In genomic region chr10:86342151-86342550, GRCm38 (mm10) we compare ENCODE assay signal across 14 mouse cellular contexts. TPM values are rescaled to one million over a fixed set of nuclear protein-coding genes. Genes with fewer than 3 reads are reported as not detected.
DNase-seq lines count a peak whose midpoint lies in the region; ATAC-seq and TF ChIP-seq lines count a peak whose summit lies in the region.
"Had no signal": no experiment of that assay in that cellular context is flagged by ENCODE, and none has a peak within 500 bp of the region (broad histone marks: within the 10 kb centered on the region; RNA-seq: fewer than 3 reads in every experiment).

No protein-coding gene starts in this region.

- H3K36me3 ChIP-seq in heart, postnatal 0 days (replicated peaks; ENCODE audit: control insufficient read depth, insufficient read depth, low read length): peaks cover 49% of the 10 kb centered on the region
- H3K36me3 ChIP-seq in lung, postnatal 0 days (ENCODE audit: insufficient read depth, low read length): peaks cover 16% of the 10 kb centered on the region; the same call in 1 of the 2 replicates
- peaks cover 53% of the 10 kb centered on the region for H3K36me3 ChIP-seq in limb, embryonic 12.5 days
- H3K36me3 ChIP-seq in liver, postnatal 0 days (replicated peaks; ENCODE audit: insufficient read depth, low read length): no peaks in the 10 kb centered on the region

- 85% methylated on average over 4 of the region's 4 CpGs for WGBS in heart, postnatal 0 days
- WGBS in lung, postnatal 0 days: 76% methylated on average over 4 of the region's 4 CpGs
- 73% methylated on average over 4 of the region's 4 CpGs for WGBS in limb, embryonic 12.5 days
- 73% methylated on average over 4 of the region's 4 CpGs for WGBS in liver, postnatal 0 days (ENCODE audit: insufficient replicate concordance)

- no peak for TF ChIP-seq EP300 in heart, postnatal 0 days (IDR thresholded peaks at IDR 0.05; ENCODE audit: low read depth)
- no peak; the same call in 1 of the 2 replicates for TF ChIP-seq EP300 in lung, postnatal 0 days (IDR thresholded peaks at IDR 0.05)
- TF ChIP-seq EP300 in liver, postnatal 0 days (IDR thresholded peaks at IDR 0.05; ENCODE audit: low read depth): no peak

- TF ChIP-seq CTCF in heart, postnatal 0 days (IDR thresholded peaks at IDR 0.05; ENCODE audit: low read depth): no peak
- no peak for TF ChIP-seq CTCF in lung, postnatal 0 days (IDR thresholded peaks at IDR 0.05)
- no peak for TF ChIP-seq CTCF in liver, postnatal 0 days (IDR thresholded peaks at IDR 0.05; ENCODE audit: low read depth)

- no peak overlapping the region for H3K4me2 ChIP-seq in heart, postnatal 0 days (ENCODE audit: low read depth, low read length)
- H3K4me2 ChIP-seq in lung, postnatal 0 days (replicated peaks; ENCODE audit: low read depth, low read length): no peak overlapping the region
- H3K4me2 ChIP-seq in limb, embryonic 12.5 days: no peak overlapping the region
- H3K4me2 ChIP-seq in liver, postnatal 0 days (ENCODE audit: low read depth, low read length): no peak overlapping the region
- H3K4me2 ChIP-seq: kidney, embryonic 15.5 days; limb, embryonic 13.5 days; lung, embryonic 15.5 days; neural tube, embryonic 13.5 days had no signal

- H3K4me3 ChIP-seq in heart, postnatal 0 days (ENCODE audit: low read depth, low read length): no peak overlapping the region
- H3K4me3 ChIP-seq in lung, postnatal 0 days (ENCODE audit: low read depth, low read length): no peak overlapping the region
- H3K4me3 ChIP-seq in limb, embryonic 12.5 days (replicated peaks): no peak overlapping the region
- no peak overlapping the region for H3K4me3 ChIP-seq in liver, postnatal 0 days (ENCODE audit: low read depth, low read length)
- H3K4me3 ChIP-seq: kidney, embryonic 15.5 days; limb, embryonic 13.5 days; lung, embryonic 15.5 days; neural tube, embryonic 13.5 days had no signal

- ATAC-seq in heart, postnatal 0 days (ENCODE audit: insufficient read depth, low read depth): no peak
- no peak for ATAC-seq in lung, postnatal 0 days
- no peak for ATAC-seq in limb, embryonic 12.5 days (ENCODE audit: insufficient number of reproducible peaks, insufficient read depth, low FRiP score, low TSS enrichment, low read depth)
- no peak for ATAC-seq in liver, postnatal 0 days

- no peak overlapping the region for H3K9ac ChIP-seq in heart, postnatal 0 days (replicated peaks; ENCODE audit: low read depth, low read length)
- no peak overlapping the region for H3K9ac ChIP-seq in lung, postnatal 0 days (replicated peaks; ENCODE audit: low read depth)
- no peak overlapping the region for H3K9ac ChIP-seq in limb, embryonic 12.5 days (replicated peaks)
- no peak overlapping the region for H3K9ac ChIP-seq in liver, postnatal 0 days (replicated peaks)
- H3K9ac ChIP-seq: kidney, embryonic 15.5 days; limb, embryonic 13.5 days; lung, embryonic 15.5 days; neural tube, embryonic 13.5 days had no signal

- no peak for DNase-seq in heart, postnatal 0 days (ENCODE audit: low spot score)
- DNase-seq in heart, adult 18-20 months: no peak
- DNase-seq in lung, postnatal 0 days (ENCODE audit: low spot score): no peak
- no peak for DNase-seq in lung, postnatal 25 days (ENCODE audit: low spot score)
- DNase-seq in liver, postnatal 0 days: no peak
- no peak for DNase-seq in thymus, postnatal 0 days (ENCODE audit: low spot score)
- DNase-seq: cerebellum, postnatal 10 days; right cerebral cortex, postnatal 25 days; thymus, postnatal 36 days had no signal

- peak overlapping the region; percentile 98 for H3K27ac ChIP-seq in heart, postnatal 0 days (ENCODE audit: low read depth)
- H3K27ac ChIP-seq in lung, postnatal 0 days (ENCODE audit: low read length): peak overlapping the region; percentile 65
- 0 out of 2 replicates have a peak overlapping the region, but pooled peaks have one; percentile 4 for H3K27ac ChIP-seq in limb, embryonic 12.5 days
- peak overlapping the region; percentile 22; the same call in 1 of the 2 replicates for H3K27ac ChIP-seq in liver, postnatal 0 days (ENCODE audit: low read depth)
- H3K27ac ChIP-seq: kidney, embryonic 15.5 days; limb, embryonic 13.5 days; neural tube, embryonic 13.5 days had no signal

- no peaks in the 10 kb centered on the region for H3K9me3 ChIP-seq in heart, postnatal 0 days (replicated peaks; ENCODE audit: control insufficient read depth, low read length)
- H3K9me3 ChIP-seq in lung, postnatal 0 days (ENCODE audit: low read length): no peaks in the 10 kb centered on the region
- no peaks in the 10 kb centered on the region for H3K9me3 ChIP-seq in limb, embryonic 12.5 days
- H3K9me3 ChIP-seq in liver, postnatal 0 days (ENCODE audit: low read length): no peaks in the 10 kb centered on the region
- H3K9me3 ChIP-seq: kidney, embryonic 15.5 days; limb, embryonic 13.5 days; lung, embryonic 15.5 days; neural tube, embryonic 13.5 days had no signal

- peaks cover 77% of the 10 kb centered on the region for H3K4me1 ChIP-seq in heart, postnatal 0 days (ENCODE audit: control insufficient read depth, insufficient read depth)
- H3K4me1 ChIP-seq in lung, postnatal 0 days (ENCODE audit: insufficient read depth, low read depth, low read length): peaks cover 49% of the 10 kb centered on the region; the same call in 1 of the 2 replicates
- peaks cover 47% of the 10 kb centered on the region for H3K4me1 ChIP-seq in limb, embryonic 12.5 days (replicated peaks)
- peaks cover 37% of the 10 kb centered on the region for H3K4me1 ChIP-seq in liver, postnatal 0 days (ENCODE audit: insufficient read depth)

- no peaks in the 10 kb centered on the region for H3K27me3 ChIP-seq in heart, postnatal 0 days (ENCODE audit: control insufficient read depth, insufficient read depth, low read length)
- no peaks in the 10 kb centered on the region for H3K27me3 ChIP-seq in lung, postnatal 0 days (replicated peaks; ENCODE audit: insufficient read depth, low read length)
- no peaks in the 10 kb centered on the region for H3K27me3 ChIP-seq in limb, embryonic 12.5 days
- H3K27me3 ChIP-seq in liver, postnatal 0 days (ENCODE audit: insufficient read depth, low read length): no peaks in the 10 kb centered on the region
- H3K27me3 ChIP-seq: kidney, embryonic 15.5 days; limb, embryonic 13.5 days; lung, embryonic 15.5 days; neural tube, embryonic 13.5 days had no signal

RNA-seq across cellular contexts. Expression of gene Timp3, which starts 42.0 kb away (rescaled TPM):
- 164 and 257 TPM in 2 replicates for total RNA-seq in heart, postnatal 0 days (2014; rRNA removed; ENCODE audit: low replicate concordance)
- polyA plus RNA-seq in heart, postnatal 0 days (2015; fragmentation: Nextera tagmentation; extraction: Ambion mirVana): 57.0 and 66.0 TPM in 2 replicates
- total RNA-seq in heart, adult 18-20 months (2021): 100 to 1,000 TPM; 161 to 188 TPM
- polyA plus RNA-seq in lung, postnatal 0 days (2015; fragmentation: Nextera tagmentation; extraction: Ambion mirVana): 207 and 208 TPM in 2 replicates
- polyA plus RNA-seq in limb, embryonic 12.5 days (2016; fragmentation: Nextera tagmentation; extraction: Ambion mirVana): 66.3 and 69.4 TPM in 2 replicates
- polyA plus RNA-seq in liver, postnatal 0 days (2015; fragmentation: Nextera tagmentation; extraction: Ambion mirVana): 6.4 and 7.9 TPM in 2 replicates
- polyA plus RNA-seq in thymus, postnatal 0 days (2015; fragmentation: Nextera tagmentation; extraction: Ambion mirVana): 18.2 and 25.2 TPM in 2 replicates

Comparison
In these comparisons a context has a peak if more than half of its experiments do, and no peak if none do; other contexts are left out.
1. H3K27ac ChIP-seq: peak in every context shown above with its lines; median percentile 98 in heart, postnatal 0 days; 65 in lung, postnatal 0 days; 22 in liver, postnatal 0 days; 4 in limb, embryonic 12.5 days.